Mouse (Mus musculus): ENCODE data around the gene Ciao2a.

Gene Ciao2a

DNA sequence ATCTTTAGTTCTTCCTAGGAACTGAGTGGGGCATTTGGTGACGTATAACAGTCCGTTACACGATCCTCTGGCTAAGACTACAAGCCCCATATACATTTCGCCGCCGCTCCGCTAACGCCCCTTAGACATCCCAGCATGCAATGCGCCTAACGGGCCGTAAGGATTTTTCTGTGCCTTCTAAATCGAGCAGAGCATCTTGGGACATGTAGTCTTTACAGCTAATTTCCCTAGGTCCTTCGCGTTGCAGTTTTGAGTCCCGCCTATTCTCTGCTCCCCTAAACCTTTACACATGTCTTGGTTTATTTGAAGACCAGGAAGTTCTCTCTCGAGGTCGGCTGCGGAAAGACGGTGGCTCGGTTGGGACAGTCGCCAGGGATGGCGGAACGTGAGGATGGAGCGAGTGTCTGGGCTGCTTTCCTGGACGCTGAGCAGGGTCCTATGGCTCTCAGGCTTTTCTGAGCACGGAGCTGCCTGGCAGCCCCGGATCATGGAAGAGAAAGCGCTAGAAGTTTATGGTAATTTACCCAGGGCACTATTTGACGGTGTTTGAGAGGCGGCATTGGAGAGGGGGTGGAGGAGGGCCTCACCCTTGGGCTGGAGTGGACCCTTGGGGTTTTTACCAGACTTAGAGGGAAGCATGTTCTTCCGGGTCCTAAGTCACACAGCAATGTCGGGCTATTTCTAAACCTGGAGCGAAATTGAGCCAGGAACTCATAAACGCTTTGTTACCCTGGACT lies at the start of gene Ciao2a, which contains the start of gene Snx1:
Gene Ciao2a (plus strand): TSS at position 156 of the 737 bp plus-strand sequence.
Gene Snx1 (minus strand): TSS at position 132 of the 737 bp plus-strand sequence.
- peak; percentile 99 for DNase-seq (ENCODE audit: low read depth, low spot score)

DNA sequence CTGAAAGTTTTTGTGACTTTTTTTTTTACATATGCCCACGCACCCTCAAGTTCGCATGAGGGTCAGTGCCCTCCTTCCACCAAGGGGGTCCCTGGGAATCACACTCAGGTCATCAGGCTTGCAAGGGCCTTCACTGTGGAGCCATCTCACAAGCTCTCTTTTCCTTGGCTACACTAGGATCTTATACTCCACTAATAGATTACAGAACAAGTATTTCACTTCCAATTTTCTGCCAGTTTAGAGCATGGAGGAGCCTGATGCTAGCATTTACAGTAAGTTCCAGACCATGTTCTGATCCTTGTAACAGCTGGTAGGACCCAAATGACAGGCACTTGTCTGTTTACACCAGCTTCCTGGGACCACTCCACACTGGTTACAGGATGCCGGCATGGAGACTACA lies 48.3 kb upstream of the Ciao2a start:
- DNase-seq (ENCODE audit: low read depth, low spot score) = no peak

DNA sequence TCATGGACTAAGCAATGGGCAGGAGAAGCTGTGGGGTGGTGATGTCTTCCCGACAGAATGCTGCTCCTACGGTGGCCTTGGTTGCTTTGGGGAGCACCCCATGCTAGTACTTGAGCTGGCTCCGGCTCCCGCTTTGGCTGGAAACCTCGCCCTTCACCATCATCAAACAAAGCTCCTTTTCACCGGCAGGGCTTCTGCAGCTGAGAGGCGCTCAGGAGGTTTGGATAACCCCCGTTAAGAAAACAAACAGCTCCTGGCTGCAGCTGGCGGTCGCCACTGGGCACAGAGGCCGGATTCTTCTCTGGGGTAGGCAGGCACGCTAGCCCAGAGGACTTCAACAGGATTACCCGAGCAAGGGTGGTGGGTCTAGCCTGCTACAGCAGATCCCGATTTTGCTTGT lies 47.9 kb upstream of the Ciao2a start:
- DNase-seq (ENCODE audit: low read depth, low spot score) = peak; percentile 66

DNA sequence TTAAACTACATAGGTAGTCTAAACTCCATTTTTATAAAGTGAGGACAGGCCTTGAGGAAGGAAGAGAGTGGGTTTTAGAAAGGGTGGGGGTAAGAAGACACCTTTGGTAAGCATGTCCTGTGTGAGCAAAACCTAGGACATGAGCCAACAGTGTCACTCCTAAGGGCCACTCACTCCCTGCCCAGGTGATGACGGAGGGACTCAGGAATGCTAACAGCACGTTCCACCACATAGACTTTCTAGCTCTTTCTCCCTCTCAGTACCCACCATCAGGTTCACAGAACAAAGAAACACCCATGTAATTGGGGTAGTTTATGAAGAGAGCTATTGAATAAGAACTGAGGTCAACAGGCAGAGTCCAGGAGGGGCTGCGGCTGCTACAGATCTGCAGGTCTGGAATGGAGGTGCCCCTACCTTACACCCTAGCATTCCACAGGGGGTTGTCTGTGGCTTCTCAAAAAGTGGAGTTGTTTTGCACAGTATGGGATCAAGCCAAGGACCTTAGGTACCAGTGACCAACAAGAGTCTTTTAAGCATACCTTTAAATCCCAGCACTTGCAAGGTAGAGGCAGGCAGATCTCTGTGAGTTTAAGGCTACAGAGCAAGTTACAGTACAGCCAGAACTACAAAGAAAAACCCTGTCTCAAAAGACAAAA lies 45.5 kb upstream of the Ciao2a start:
- DNase-seq (ENCODE audit: low read depth, low spot score) = no peak

DNA sequence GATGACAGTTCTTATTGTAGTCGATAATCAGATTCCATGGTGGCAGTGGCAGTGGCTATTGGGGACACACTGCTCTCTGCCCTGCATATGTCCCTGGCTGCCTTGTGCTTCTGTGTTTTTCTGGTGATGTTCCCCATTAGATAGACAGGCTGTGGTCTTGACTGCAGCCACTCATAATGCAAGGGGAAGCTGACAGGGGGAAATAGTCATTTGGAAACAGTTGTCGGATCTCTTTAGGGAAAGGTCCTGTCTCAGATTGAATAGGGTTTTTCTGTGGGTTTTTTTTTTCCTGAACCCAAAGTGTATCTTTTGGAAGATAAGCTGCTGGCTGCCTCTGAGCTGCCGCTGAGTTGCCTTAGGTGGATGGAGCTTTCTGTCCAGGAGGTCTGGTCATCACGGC lies 44.4 kb upstream of the Ciao2a start:
- DNase-seq (ENCODE audit: low read depth, low spot score) = no peak

DNA sequence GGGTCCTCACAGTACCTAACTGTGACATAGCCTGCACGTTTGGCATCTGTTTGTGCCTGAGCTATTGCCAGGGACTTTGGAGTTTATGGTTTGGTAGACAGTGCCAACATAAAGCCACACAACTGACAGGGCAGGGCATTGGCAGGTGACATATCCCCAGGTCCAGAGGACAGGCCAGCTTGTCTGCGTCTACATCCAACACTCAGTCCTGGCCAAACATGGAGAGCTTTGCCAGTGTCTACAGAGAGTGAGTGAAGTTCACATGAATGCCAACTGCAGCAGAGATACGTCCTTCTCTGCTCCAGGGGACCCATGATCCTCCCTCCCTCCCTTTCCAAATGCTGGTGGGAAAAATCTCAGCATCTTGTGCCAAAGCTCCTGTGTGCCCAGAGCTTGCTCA lies 42.2 kb upstream of the Ciao2a start:
- no peak for DNase-seq (ENCODE audit: low read depth, low spot score)

DNA sequence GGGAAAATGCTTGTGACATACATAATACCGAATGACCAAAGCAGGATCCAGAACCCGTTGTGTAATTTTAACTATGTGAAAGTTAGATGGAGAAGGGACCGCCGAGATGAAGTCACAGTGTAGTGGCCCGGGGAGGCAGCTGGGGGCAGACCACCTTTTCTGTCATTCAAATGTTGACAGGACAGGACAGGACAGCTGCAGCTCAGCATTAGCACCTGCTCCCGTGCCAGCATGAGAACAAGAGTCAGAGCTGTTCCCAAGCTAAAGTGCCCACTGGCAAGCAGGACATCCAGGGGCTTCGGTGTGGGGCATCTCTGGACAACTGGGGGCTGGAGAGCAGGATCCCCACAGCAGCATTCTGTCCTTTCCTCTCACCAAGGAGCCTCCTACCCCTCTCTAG lies 39.3 kb upstream of the Ciao2a start:
- DNase-seq (ENCODE audit: low read depth, low spot score) = no peak

DNA sequence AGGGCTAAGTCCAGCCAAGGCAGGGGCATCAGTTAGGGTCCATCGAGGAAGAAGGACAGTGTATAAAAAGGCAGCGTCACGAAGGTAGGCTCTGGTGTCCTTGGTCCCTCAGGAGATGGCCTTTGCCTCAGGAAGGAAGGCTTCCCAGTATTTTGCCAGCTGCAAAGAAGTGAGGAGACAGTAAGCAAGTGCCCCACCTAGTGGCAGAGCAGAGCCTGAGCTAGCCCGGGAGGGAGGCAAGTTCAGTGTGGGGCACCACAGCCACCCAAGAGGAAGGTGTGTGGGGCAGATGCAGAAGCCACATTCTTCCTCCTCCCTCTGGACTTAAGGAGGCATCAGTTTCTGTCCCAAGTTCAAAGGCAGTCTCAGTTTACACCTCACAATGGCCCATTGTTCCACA lies 38.0 kb upstream of the Ciao2a start:
- DNase-seq (ENCODE audit: low read depth, low spot score) = peak; percentile 77

DNA sequence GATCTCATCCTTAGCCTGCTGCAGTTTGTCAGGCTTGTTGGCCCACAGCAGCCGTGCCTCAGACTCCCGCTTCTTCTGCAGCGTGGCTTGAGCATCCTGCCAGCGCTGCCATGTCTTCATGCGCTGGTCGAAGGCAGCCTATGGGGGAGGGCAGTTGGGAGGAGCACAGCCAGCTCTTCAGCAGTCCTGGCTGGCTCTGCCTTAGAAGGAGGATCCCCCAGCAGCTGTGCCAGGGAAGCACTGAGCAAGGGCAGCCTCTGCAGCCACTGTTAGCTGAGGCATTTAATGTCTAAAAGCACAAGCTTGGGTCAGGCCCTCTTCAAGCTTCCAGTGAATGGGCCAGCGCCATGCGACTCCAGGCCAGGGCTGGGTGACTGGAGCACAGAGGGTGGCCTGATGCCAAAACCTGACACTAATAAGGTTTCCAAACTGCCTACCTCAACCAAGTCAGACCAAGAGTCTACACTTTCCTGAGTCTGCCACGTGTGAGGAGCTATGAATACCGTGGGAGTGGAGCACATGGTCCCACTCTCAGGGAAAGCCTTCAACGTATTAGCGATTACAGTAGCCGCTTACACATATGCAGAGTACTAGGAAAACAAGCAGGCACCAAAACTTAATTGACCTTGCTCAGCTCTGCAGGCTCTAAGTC lies 35.7 kb upstream of the Ciao2a start:
- DNase-seq (ENCODE audit: low read depth, low spot score) = peak; percentile 72

DNA sequence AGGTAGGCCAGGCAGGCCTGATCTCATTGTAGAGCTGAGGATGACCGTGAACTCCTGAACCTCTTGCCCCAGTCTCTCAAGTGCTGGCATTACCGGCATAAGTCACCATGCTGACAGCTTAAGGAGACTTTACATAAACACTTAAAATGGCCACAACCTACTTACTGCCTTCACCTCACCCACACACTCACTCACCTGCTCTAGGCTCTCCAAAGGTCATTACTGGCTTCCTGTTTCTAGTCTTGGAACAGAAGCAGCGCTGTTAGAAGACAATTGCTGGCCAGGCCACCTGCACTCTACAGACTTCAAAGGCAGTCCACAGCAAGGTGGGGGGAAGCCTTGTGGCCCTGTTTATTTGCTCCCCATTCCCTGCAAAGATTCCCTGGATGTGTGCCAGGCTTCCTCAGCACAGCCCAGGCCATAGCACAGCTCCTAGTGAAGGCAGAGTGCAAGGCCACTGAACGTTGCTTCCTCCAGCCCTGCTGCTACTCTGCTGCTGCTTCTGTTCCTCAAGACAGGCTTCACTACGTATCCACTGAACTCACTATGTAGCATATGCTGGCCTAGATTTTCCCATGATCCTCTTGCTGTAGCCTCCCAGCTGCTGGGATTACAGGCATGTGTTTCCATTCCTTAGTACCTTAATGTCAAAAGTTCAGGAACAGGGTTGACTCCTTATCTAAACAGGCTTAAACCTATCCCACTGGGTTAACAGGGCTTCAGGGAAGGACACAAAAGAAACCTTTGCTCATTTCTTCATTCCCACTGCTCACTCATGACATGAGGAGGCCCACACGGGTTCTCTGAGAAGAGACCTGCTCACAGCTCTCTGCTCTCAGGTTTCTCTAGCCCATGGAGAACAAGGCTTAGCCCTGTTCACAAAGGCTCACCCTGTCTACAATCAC lies 34.8 kb upstream of the Ciao2a start:
- no peak for DNase-seq (ENCODE audit: low read depth, low spot score)

DNA sequence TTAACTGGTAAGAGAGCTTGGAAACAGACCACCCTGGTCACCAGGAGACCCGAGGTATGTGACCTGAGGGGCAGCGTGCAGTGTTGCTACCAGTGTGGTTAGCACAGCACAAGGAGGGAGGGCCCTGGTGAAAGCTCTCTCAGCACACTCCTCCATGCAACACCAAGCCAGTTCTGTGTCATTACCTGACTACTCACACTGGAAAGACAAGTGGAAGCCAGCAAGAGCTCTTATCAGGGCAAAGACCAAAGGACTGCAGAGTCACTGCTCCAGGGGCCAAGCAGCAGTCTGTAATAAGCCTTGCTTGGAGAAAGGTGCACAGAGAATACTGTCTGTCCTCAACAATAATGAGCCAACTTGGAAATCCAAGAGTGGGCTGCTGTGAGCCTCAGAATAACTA lies 33.7 kb upstream of the Ciao2a start:
- no peak for DNase-seq (ENCODE audit: low read depth, low spot score)

DNA sequence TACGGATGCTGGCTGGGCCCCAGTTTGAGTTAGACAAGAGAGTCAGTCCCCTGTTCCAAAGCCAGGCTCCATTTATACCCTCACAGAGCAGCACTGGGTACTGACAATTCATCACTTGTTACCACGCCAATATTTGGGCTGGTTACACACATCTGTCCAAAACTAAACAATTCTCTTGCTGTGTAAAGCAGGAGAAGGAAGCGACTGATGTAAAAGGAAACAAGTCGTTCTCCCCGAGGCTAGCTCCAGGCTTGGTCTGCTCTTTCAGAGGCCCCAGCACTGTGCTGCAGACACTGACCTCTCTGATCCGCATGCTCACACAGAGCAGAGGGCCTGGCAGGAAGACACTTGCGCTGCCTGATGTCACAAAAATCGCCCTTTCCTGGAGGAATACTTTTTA lies 24.8 kb upstream of the Ciao2a start:
- peak; percentile 93 for DNase-seq (ENCODE audit: low read depth, low spot score)

DNA sequence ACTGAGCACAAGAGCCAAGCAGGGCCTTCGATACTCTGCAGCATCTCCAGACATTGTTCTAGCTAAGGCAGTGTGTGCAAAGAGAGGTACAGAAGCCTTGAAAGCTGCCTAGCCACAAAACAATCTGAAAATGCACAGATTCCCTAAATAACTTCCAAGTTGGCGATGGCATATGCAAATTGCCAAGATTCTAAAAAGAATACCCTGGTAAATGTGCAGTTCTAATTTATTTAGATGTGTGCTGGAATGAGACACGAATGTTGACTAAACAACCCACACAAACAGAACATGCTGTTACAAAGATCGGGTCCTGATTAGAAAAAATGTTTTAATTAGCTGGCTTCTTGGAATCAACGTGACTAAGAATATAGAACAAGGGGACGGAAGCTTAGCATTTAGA lies 23.7 kb upstream of the Ciao2a start:
- DNase-seq (ENCODE audit: low read depth, low spot score) = peak; percentile 69

DNA sequence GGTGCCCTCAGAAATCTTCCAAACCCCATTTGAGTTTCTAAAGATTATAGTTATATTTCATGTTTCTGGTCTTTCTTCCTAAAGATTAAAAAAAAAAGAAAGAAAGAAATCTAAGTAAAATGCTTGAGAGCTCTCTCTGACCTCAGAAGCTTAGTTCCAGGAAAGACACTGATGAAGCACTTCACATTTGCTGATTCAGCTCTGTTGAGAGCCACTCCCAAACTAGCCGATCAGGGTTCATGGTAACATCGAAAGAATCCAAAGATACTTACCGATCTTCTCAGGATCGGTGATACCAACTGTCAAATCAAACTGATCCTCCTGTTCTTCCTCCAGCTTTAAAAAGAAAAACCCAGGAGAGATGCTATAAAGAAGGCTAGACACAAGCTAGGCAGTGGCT lies 21.8 kb upstream of the Ciao2a start:
- no peak for DNase-seq (ENCODE audit: low read depth, low spot score)

DNA sequence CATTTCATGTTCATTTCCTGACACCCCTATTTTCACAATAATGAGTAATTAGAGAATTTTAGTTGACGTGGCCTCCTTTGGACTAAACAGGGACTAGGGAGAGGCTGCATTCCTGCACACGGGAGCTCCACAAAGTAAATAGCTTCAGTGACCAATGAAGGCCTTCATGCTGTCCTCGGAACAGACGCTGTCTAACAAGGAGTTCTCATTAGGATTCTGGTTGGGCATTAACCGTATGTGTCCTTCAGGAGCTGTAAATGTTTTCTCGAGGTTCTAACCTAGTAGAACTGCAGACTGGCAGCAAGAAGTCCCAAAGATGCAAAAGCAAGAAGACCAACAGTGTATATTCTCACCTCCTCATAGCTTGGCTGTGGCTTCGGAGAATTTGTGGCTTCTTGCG lies 21.2 kb upstream of the Ciao2a start:
- no peak for DNase-seq (ENCODE audit: low read depth, low spot score)

DNA sequence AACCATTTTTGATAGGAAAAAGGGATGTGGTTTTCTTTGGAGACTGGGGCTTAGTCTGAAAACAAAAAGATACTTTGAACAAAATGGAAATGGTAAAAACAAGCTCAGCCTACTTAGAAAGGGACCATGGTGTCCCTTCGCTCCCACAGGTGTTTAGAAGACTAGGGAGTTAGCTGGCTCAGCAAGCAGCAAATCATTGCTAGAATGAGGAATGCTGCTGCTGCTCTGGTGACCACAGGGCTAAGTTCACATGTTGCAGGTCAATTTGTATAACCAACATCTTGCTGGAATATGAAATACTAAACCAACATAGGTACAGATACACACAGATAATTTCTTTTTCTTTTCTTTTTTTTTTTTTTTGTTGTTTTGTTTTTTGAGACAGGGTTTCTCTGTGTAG lies 16.8 kb upstream of the Ciao2a start:
- DNase-seq (ENCODE audit: low read depth, low spot score) = no peak

DNA sequence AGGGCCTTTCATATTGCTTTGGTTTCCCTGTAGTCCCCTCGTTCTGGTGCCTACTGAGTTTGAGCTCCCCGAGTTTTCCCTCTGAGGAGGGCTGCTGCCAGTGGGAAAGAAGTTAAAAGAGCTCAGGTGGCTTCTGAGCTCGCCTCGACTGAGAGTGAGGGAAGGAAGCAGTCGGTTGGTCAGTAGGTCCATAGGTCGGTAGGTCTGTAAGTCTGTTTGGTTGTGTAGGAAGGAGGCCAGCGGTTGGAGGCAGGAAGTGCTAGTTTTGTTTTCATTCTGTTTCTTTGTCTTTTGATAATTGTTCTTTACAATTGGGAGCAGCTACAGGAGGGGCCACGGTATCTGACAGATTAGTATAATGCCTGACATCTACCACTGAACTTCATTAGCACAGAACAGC lies 16.3 kb upstream of the Ciao2a start:
- DNase-seq (ENCODE audit: low read depth, low spot score) = no peak

DNA sequence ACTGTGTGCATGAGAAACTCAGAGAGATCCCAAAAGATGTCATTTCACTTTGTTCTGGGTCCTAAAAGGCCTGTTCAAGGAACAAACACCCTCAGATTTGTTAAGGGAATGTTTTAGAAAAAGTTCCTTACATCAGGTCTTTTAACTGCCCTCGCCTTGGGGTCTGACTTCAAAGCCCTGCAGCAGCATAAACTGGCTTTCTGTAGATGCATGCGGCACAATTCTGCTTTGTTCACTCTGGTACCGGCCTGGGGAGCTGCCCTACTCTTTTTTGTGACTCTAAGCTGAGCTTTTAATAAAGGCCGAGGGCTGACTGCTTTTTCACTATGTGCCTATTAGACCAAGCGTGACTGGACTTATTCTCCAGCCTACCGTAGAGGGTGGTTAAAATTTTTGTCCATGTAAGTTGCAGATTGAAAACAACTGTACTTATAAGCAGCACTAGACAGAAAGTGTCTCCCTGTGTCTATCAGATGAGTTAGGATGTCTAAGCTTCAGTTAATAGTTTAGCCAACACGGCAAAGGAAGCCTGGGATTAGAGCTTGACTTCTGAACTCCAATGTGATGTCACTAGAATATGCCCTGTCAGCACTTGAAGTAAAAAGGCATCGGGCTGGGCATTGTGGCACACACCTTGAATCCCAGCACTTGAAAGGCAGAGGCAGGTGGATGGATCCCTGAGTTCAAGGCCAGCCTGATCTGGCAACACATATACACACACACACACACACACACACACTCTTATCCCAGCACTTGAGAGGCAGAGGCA lies 15.6 kb upstream of the Ciao2a start:
- peak; percentile 45 for DNase-seq (ENCODE audit: low read depth, low spot score)

DNA sequence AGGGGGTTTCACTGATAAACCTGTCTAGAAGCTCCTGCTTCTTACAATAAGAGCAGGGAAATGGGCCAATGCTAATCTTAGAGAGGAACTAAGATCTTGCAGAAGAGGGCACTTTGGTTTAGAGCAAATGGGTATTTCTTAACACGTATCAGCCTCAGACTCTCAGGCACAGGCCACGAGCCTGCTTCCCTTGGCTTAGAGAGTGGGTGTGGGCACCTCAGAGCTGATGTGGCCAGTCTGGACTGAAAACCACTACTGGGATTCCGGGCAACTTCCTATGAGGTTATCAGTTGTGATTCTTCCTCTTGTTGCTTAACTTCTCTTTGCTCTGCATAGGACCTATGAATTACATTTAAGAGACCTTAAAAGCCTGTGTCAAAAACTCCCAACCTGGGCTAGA lies 12.1 kb upstream of the Ciao2a start:
- DNase-seq (ENCODE audit: low read depth, low spot score) = no peak

DNA sequence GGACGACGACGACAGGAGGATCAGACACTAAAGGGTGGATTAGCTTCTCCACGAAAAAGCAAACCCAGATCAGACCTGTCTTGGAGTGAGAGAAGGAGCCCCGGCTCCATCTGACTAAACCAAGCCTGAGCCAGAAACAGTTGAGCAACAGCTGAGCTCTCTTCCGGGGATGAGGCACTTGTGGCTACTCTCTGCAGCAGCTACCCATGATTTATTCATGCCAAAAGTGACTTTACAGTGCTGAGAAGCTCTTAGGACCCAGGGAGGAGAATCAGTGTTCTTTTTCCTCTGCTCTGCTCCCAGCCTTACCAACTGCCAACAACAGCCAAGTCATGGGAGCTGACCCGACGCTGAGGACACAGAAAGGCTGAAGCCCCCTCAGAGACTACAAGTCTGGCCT lies 9.5 kb upstream of the Ciao2a start:
- DNase-seq (ENCODE audit: low read depth, low spot score) = peak; percentile 65

DNA sequence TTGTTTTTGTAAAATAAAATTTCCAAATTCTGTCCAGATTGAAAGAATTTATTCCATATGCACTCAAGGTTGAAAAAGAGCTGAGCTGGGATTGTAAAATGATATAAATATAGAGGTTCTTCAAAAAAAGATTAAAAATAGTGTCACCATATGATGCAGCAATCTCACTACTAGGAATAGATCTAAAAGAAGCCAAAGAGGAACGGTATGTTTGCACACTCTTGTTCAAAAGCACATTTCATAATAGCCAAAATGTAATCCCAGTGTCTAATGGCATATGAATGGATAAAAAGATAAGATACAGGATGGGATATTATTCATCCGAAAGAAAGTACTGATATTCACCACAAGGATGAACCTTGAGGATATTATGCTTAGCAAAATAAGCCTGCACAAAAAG lies 6.9 kb upstream of the Ciao2a start:
- peak; percentile 28 for DNase-seq (ENCODE audit: low read depth, low spot score)

All from brain, adult 2 months (tissue).